Mouse (Mus musculus) stomach, embryonic 15.5 days (tissue): ENCODE results near the gene Mmgt2. TPM values are rescaled to one million over a fixed set of nuclear protein-coding genes. Genes with fewer than 3 reads are reported as not detected.

Experiments
- ATAC-seq: fragments of 200-750 bp; cut with Nextera tagmentation; 2 replicates; pipeline ENCODE4 v1.8.0; 2017; ENCODE audit warnings: low read depth, moderate number of reproducible peaks, moderate TSS enrichment; ENCODE audit not compliant: insufficient read depth, low FRiP score
- H3K27ac ChIP-seq: fragments of 300-500 bp; sonication (generic); 2 replicates; pipeline ENCODE4 v1.5.1; 2015; ENCODE audit warnings: mild to moderate bottlenecking, inconsistent platforms
- H3K27me3 ChIP-seq: fragments of 300-500 bp; sonication (generic); replicated peaks from 2 replicates; pipeline ENCODE4 v1.6.1; 2015; ENCODE audit warnings: inconsistent platforms
- H3K36me3 ChIP-seq: fragments of 300-500 bp; sonication (generic); 2 replicates; pipeline ENCODE4 v1.6.1; 2015; ENCODE audit warnings: inconsistent platforms
- H3K4me1 ChIP-seq: fragments of 300-500 bp; sonication (generic); 2 replicates; pipeline ENCODE4 v1.6.1; 2015; ENCODE audit warnings: inconsistent platforms
- H3K4me2 ChIP-seq: fragments of 300-500 bp; sonication (generic); 2 replicates; pipeline ENCODE4 v1.6.1; 2015; ENCODE audit warnings: mild to moderate bottlenecking, inconsistent platforms
- H3K4me3 ChIP-seq: fragments of 300-500 bp; sonication (generic); replicated peaks from 2 replicates; pipeline ENCODE4 v1.5.1; 2015; ENCODE audit warnings: inconsistent platforms
- H3K9ac ChIP-seq: fragments of 300-500 bp; sonication (generic); 2 replicates; pipeline ENCODE4 v1.6.1; 2015; ENCODE audit warnings: inconsistent platforms
- H3K9me3 ChIP-seq: fragments of 300-500 bp; sonication (generic); 2 replicates; pipeline ENCODE4 v1.6.1; 2016; ENCODE audit warnings: inconsistent platforms
- WGBS: fragments of 180-500 bp; shearing (Covaris S2); methylation state at CpG from one replicate; pipeline ENCODE4 v1.1.7; 2015; 5-methylcytosine and 5-hydroxymethylcytosine counted together
- polyA plus RNA-seq: library from polyadenylated mRNA; unstranded; fragments of >200 nt; fragmentation: Nextera tagmentation; extraction: Ambion mirVana; gene quantifications from 2 replicates; pipeline ENCODE4 v1.2.1, GENCODE M21; 2015

The Mmgt2 gene
- polyA plus RNA-seq, 1 experiment from 2014 or later = 47.0 TPM

DNA sequence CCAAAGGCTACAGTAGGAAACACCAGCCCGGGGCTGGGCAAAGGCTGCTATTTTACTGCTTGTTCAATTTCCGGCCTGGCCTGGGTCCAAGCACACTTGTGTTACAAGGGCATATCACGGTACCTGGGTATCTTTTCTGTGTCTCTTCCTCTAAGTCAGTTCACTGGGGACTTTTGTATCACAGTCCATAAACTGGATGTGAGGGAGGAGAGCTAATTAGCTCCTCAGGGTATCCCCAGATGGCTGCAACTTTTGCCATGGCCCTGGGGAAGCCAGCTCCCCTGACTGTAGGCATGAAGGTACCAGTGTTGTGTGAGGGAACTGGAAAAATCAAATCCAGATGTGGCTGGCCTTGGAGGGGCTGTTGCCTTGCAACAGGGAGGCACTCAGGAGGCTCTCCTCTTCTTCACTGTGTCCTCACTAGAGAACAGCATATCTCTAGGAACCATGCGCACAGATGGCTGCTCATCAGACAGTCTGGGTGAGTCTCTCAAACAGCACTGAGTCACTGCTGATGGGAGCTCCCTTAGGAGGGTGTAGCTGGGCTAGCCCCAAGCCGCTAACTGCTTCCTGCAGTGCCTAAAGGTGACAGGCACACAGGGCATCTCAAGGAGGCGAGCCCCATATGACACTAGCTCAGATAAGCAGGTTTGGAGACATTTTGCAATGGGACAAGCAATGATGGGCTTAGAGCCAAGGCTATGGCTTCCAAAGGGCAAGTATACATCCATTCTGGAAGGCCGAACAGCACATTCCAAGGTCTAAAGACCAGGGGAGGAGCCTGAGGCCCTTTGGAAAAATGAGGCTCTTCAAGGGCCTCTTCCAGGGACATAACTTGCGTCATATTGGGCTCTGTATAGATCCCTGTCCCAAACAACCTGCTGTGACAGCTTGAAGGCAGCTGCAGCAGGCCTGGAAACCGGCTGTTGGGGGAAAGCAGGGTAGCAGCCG, 23.8 kb upstream of the Mmgt2 start:
- Histone ChIP-seq H3K27me3 (no peaks in the 10 kb centered on the region), H3K36me3 (peaks cover 2% of the 10 kb centered on the region; the same call in 1 of the 2 replicates), H3K9me3 (no peaks in the 10 kb centered on the region), H3K27ac (peak overlapping the region; percentile 38), H3K4me1 (peaks cover 13% of the 10 kb centered on the region), H3K4me3 (no peak overlapping the region), H3K9ac (no peak overlapping the region), H3K4me2 (no peak overlapping the region)
- 52% methylated on average over 10 of the region's 10 CpGs for WGBS
- peak; percentile 32; the same call in 1 of the 2 replicates for ATAC-seq

DNA sequence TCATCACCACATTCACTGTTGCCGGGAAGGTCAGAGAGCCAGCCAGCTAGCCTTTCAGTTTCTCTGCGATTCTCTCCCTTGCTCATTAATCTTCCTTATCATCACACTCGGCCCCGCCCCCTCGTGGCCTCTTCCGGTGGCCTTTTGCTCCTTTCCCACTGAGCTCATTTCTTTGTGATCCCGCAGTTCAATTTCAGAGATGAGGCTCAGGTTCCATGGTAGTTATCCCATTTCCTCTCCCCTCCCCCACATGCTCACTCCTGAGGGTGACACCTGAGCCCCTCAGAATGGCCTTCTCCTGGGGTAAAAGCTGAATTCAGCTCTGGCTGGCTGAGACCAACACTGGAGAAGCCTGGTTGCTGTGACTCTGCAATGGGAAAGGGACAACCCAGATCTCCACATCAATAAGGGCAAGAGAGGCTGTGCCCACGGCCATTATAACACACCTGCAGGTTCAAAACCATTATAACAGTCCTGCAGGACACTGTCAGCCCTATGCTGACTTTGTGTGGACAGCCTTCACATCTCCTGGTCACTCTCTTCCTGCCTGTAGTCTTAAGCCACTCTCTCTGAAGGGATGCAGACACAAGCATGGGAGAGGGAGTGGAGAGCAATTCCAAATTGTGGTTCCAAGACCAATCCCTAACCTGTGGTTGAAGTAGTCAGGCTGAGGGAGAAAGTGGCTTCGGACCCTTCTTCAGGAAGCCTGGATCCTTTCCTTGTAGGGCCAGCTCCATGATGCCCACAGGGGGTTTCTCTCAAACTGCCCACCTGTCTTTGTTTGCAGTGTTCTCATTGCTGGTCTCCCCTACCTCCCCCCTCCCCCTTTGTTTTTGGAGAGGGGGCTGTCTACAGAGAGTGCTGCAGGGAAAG, 18.9 kb upstream of the Mmgt2 start:
- Histone ChIP-seq H3K4me1 (peaks cover 22% of the 10 kb centered on the region), H3K36me3 (no peaks in the 10 kb centered on the region), H3K9ac (no peak overlapping the region), H3K4me3 (no peak overlapping the region), H3K4me2 (0 out of 2 replicates have a peak overlapping the region, but pooled peaks have one; percentile 6), H3K27ac (0 out of 2 replicates have a peak overlapping the region, but pooled peaks have one; percentile 49), H3K9me3 (no peaks in the 10 kb centered on the region), H3K27me3 (no peaks in the 10 kb centered on the region)
- ATAC-seq = 0 out of 2 replicates have a peak, but pooled peaks have one; percentile 4
- 8% methylated on average over 9 of the region's 9 CpGs for WGBS

DNA sequence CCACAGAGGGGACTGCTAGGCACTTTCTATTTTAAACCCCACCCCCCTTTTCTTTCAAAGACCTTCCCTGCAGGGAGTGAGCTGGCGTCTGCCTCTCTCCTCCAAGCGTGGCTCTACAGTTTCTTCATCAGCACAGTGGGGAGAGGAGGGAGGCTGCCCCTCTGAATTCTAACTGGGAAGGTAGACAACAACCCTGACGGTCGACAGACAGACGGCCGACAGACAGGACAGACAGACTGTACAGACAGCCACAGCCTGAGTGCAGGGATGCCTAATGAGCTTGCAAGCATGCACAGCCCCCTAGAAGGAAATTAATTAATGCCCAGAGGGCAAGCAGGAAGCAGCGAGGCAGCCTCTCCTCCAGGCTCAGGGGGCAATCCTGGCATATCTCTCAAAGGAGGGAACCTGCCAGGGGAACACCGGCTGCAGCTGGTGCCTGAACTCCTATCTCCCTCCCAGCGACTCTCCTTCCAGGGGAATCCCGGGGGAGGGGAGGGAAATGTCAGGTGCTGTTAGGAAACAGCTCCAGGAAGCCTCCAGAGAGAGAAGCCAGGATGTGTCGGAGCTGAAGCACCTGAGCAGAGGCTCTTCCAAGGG, 18.1 kb upstream of the Mmgt2 start:
- WGBS = 11% methylated on average over 11 of the region's 11 CpGs
- H3K4me3 ChIP-seq = no peak overlapping the region
- no peaks in the 10 kb centered on the region for H3K36me3 ChIP-seq
- no peaks in the 10 kb centered on the region for H3K27me3 ChIP-seq
- H3K9ac ChIP-seq = no peak overlapping the region
- H3K4me2 ChIP-seq = peak overlapping the region; percentile 31
- 0 out of 2 replicates have a peak, but pooled peaks have one; percentile 9 for ATAC-seq
- H3K27ac ChIP-seq = 0 out of 2 replicates have a peak overlapping the region, but pooled peaks have one; percentile 49
- H3K9me3 ChIP-seq = no peaks in the 10 kb centered on the region
- peaks cover 17% of the 10 kb centered on the region for H3K4me1 ChIP-seq

DNA sequence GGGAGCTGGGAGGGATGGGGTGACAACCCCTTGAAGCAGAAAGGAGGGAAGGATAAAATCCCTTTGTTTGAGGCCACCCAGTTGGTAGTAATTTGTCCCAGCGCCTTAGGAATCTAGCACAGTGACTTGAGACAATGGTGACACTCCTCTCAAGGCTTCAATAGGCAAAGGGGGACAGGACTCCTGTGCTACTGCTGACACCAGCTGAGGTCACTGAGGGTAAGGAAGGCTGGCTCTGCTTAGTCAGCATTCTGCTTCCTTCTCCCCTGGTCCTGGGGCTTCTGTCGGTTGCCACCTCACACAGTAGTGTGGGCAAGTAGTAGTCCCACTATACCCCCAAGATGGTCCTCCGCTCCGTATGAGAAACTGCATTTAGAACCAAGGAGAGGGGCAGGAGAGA, 17.3 kb upstream of the Mmgt2 start:
- 62% methylated on average over 4 of the region's 4 CpGs for WGBS

DNA sequence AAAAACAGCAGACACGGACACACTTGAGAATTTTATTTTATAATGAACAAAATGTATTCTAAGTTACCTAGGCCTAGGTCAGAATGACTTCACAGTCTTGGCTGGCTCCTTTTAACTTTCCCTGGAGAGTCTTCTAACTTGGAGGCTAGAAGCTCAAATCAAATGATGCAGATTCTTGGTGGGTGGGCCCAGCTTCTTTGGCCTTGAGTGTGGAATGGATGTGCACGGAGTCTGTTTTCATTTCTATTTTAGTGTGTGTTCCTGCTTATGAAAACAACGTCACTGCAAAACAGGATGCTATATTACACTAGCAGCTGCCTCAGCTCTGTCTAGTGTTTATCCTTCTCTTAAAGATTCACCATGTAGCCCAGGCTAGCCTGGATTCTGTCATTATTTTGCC, 13.1 kb upstream of the Mmgt2 start:
- no peaks in the 10 kb centered on the region for H3K9me3 ChIP-seq
- no peak for ATAC-seq
- H3K9ac ChIP-seq = no peak overlapping the region
- H3K27ac ChIP-seq = no peak overlapping the region
- H3K27me3 ChIP-seq = no peaks in the 10 kb centered on the region
- WGBS = 63% methylated on average over 3 of the region's 3 CpGs
- H3K4me1 ChIP-seq = peaks cover 17% of the 10 kb centered on the region
- H3K4me2 ChIP-seq = no peak overlapping the region
- H3K4me3 ChIP-seq = no peak overlapping the region
- H3K36me3 ChIP-seq = no peaks in the 10 kb centered on the region

More for the DNA sequence above, 17.3 kb upstream of the Mmgt2 start:
- no peak for ATAC-seq
- no peak overlapping the region for H3K9ac ChIP-seq
- no peaks in the 10 kb centered on the region for H3K27me3 ChIP-seq
- H3K4me3 ChIP-seq = no peak overlapping the region
- no peak overlapping the region for H3K27ac ChIP-seq
- peaks cover 20% of the 10 kb centered on the region for H3K4me1 ChIP-seq
- no peaks in the 10 kb centered on the region for H3K36me3 ChIP-seq
- H3K4me2 ChIP-seq = no peak overlapping the region
- H3K9me3 ChIP-seq = no peaks in the 10 kb centered on the region

DNA sequence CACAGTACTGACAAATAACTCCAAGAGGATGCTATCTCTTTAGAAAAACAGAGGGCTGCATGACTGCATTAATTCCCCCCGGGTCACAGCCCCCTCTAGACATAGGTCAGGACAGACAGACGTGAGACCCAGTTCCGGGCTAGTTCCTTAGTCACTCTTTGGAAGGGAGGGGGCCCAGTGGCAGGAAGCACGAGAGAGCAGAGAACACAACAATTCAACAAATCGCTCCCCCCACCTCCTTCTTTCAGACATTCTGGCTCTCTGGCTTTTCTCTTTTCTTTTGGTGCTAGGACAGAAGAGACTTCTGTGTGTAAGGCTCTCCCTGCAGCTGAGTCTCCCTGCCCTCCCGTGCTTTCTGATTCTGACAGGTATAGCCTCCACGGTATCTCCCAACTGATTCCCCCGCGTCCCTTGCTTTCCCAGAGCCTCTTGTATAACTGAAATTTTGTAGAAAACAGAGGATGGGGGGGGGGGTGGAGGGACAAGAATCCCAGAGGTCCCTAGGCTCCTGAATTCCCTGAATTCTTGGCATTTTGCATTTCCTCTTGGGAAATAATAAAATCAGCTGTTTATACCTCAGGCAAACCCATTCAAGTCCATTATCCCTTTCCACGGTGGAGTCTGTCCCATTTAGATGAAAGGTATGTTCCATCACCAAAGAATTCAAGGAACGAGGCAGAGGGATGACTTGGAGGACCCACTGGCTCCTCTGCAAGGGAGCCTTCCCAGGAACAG, 12.2 kb upstream of the Mmgt2 start:
- Histone ChIP-seq H3K27me3 (no peaks in the 10 kb centered on the region), H3K36me3 (no peaks in the 10 kb centered on the region), H3K4me3 (no peak overlapping the region), H3K27ac (no peak overlapping the region), H3K4me2 (no peak overlapping the region), H3K4me1 (peaks cover 14% of the 10 kb centered on the region), H3K9ac (no peak overlapping the region), H3K9me3 (no peaks in the 10 kb centered on the region)
- 54% methylated on average over 11 of the region's 11 CpGs for WGBS
- ATAC-seq = no peak

DNA sequence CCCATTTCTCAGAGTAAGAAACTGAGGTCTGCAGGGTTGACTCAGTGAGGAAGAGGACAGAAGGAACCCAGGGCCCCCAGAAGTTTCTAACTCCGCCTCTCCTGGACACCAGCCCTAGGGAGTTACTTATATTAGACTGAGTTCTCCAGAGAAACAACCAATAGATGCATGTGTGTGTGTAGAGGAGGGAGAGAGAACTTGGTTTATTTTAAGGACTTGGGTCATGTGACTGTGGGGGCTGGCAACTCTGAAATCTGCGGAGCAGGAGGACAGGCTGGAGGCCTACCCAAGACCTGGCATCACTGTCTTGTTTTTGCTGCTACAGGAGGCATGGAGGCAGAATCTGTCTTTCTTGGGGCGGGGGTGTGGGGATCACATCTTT, 11.6 kb upstream of the Mmgt2 start:
- no peak overlapping the region for H3K27ac ChIP-seq
- 77% methylated on average over 3 of the region's 3 CpGs for WGBS

DNA sequence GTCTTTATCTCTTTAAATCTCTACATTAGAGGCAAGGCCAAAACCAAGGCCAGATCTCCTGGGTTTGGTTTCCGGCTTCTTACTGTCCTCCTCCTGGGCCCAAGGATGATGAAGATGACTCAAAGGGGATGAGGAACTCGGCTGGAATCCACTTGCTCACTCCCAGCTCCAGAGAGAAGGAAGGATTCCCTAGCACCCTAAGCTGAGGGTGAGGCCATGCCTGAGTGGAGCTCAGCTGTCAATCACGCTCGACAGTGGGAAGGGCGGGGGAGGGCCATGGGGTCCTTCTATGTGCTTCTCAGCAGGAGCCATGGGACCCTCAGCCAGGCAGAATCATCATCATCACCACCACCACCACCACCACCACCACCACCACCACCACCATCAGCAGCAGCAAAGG, 11.1 kb upstream of the Mmgt2 start:
- ATAC-seq = no peak
- Histone ChIP-seq H3K27ac (no peak overlapping the region), H3K36me3 (no peaks in the 10 kb centered on the region), H3K27me3 (no peaks in the 10 kb centered on the region), H3K4me2 (no peak overlapping the region), H3K4me3 (no peak overlapping the region), H3K4me1 (peaks cover 14% of the 10 kb centered on the region), H3K9me3 (no peaks in the 10 kb centered on the region), H3K9ac (no peak overlapping the region)
- 67% methylated on average over 5 of the region's 5 CpGs for WGBS

More for the DNA sequence above, 11.6 kb upstream of the Mmgt2 start:
- Histone ChIP-seq H3K9me3 (no peaks in the 10 kb centered on the region), H3K4me3 (no peak overlapping the region), H3K36me3 (no peaks in the 10 kb centered on the region), H3K9ac (no peak overlapping the region), H3K4me2 (no peak overlapping the region), H3K27me3 (no peaks in the 10 kb centered on the region), H3K4me1 (peaks cover 14% of the 10 kb centered on the region)
- 0 out of 2 replicates have a peak, but pooled peaks have one; percentile 42 for ATAC-seq

DNA sequence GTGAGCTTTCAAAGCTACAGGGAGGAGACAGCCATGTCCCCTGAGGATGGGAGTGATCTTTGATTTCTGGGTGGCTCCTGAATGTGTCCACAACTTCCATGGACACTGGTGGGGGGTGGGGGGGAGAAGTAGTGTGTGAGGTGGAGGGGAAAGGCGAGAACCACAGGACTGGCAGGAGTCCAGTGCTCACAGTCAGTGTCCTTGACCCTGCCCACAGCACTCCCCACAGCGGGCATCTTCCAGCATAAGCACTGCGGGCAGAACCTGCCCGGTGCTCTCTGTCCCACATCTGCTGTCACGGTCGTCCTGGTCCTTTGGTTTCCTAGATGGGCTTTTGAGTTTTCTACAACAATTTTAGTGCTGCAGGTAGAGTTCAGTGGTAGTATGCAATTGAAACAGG, 10.7 kb upstream of the Mmgt2 start:
- no peaks in the 10 kb centered on the region for H3K9me3 ChIP-seq
- no peak overlapping the region for H3K4me2 ChIP-seq
- no peak for ATAC-seq
- no peaks in the 10 kb centered on the region for H3K27me3 ChIP-seq
- H3K4me1 ChIP-seq = peaks cover 14% of the 10 kb centered on the region
- H3K36me3 ChIP-seq = no peaks in the 10 kb centered on the region
- no peak overlapping the region for H3K4me3 ChIP-seq
- H3K27ac ChIP-seq = no peak overlapping the region
- 85% methylated on average over 6 of the region's 6 CpGs for WGBS
- no peak overlapping the region for H3K9ac ChIP-seq

DNA sequence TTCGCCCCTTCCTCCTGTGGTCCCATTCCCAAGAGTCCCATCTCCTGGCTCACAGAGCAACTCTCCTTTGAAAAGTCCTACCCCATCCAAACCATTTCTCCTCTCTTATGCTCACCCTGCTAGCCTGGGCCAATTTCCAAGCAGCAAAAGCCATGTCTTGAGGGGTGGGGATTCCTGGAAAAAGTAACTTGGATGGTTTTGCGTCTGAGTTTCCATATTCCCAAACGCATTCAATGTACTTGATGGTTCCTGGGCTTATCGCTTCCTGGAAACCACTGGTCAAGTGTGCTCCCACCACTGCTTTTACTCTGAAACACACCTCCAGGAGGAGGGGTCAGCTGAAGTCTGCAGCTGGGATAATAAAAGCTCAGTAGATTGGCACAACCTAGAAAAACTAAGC, 10.1 kb upstream of the Mmgt2 start:
- no peaks in the 10 kb centered on the region for H3K27me3 ChIP-seq
- WGBS = 83% methylated on average over 4 of the region's 4 CpGs
- no peak for ATAC-seq
- no peaks in the 10 kb centered on the region for H3K9me3 ChIP-seq
- H3K9ac ChIP-seq = no peak overlapping the region
- H3K4me2 ChIP-seq = no peak overlapping the region
- no peak overlapping the region for H3K4me3 ChIP-seq
- H3K36me3 ChIP-seq = no peaks in the 10 kb centered on the region
- peaks cover 19% of the 10 kb centered on the region for H3K4me1 ChIP-seq
- H3K27ac ChIP-seq = no peak overlapping the region

DNA sequence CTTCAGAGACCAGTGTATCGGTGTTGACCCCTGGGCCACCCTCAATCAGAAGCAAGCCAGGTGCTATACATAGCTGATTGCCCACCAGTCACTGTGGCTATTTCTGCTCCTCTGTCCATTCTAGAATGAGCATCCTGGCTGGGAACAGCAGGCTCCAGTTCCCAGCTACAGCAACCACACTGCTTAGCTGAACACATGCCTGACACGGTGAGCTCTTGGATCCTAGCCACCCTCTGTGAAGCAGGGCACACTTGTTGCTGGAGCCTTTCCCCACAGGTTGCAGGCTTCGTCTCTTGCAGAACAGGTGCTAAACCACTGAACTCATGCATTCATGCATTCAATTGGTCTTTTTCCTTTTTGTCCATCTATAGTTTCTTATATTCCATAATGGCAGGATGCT, 8.1 kb upstream of the Mmgt2 start:
- Histone ChIP-seq H3K9ac (no peak overlapping the region), H3K27me3 (no peaks in the 10 kb centered on the region), H3K27ac (no peak overlapping the region), H3K9me3 (no peaks in the 10 kb centered on the region), H3K36me3 (no peaks in the 10 kb centered on the region), H3K4me1 (peaks cover 38% of the 10 kb centered on the region), H3K4me3 (no peak overlapping the region), H3K4me2 (no peak overlapping the region)
- ATAC-seq = no peak
- WGBS = 68% methylated on average over 3 of the region's 3 CpGs
